Mouse (Mus musculus) midbrain, embryonic 14.5 days (tissue): ENCODE results near the gene Ap5s1. TPM values are rescaled to one million over a fixed set of nuclear protein-coding genes. Genes with fewer than 3 reads are reported as not detected.
A peak's percentile ranks its signal among the peaks of the same experiment; 100 is the strongest.

Experiments
- ATAC-seq: fragments of 200-750 bp; cut with Nextera tagmentation; 2 replicates; pipeline ENCODE4 v1.8.0; 2017; ENCODE audit warnings: moderate number of reproducible peaks, moderate library complexity; ENCODE audit not compliant: low FRiP score, low TSS enrichment
- DNase-seq: peaks from one replicate; pipeline ENCODE4 v3.0.0-alpha.2; 2015
- H3K27ac ChIP-seq: fragments of 300-500 bp; sonication (generic); replicated peaks from 2 replicates; pipeline ENCODE4 v1.5.1; 2014; ENCODE audit warnings: mild to moderate bottlenecking, low read depth, low read length, moderate library complexity
- H3K27me3 ChIP-seq: fragments of 300-500 bp; sonication (generic); 2 replicates; pipeline ENCODE4 v1.6.1; 2014; ENCODE audit warnings: low read length, control low read depth, mixed read lengths; ENCODE audit not compliant: control insufficient read depth, insufficient read depth
- H3K36me3 ChIP-seq: fragments of 300-500 bp; sonication (generic); 2 replicates; pipeline ENCODE4 v1.6.1; 2014; ENCODE audit warnings: low read length, control low read depth; ENCODE audit not compliant: control insufficient read depth, insufficient read depth
- H3K4me1 ChIP-seq: fragments of 300-500 bp; sonication (generic); 2 replicates; pipeline ENCODE4 v1.6.1; 2014; ENCODE audit warnings: mild to moderate bottlenecking, antibody characterized with exemption, low read length, control low read depth; ENCODE audit not compliant: control insufficient read depth, insufficient read depth
- H3K4me2 ChIP-seq: fragments of 300-500 bp; sonication (generic); 2 replicates; pipeline ENCODE4 v1.6.1; 2014; ENCODE audit warnings: mild to moderate bottlenecking, low read length, moderate library complexity
- H3K4me3 ChIP-seq: fragments of 300-500 bp; sonication (generic); replicated peaks from 2 replicates; pipeline ENCODE4 v1.5.1; 2014; ENCODE audit warnings: low read depth, low read length
- H3K9ac ChIP-seq: fragments of 300-500 bp; sonication (generic); replicated peaks from 2 replicates; pipeline ENCODE4 v1.6.1; 2014; ENCODE audit warnings: mild to moderate bottlenecking, low read length, moderate library complexity
- H3K9me3 ChIP-seq: fragments of 300-500 bp; sonication (generic); 2 replicates; pipeline ENCODE4 v1.6.1; 2016; ENCODE audit warnings: low read length, control low read depth, mixed read lengths; ENCODE audit not compliant: control insufficient read depth
- WGBS: fragments of 180-500 bp; shearing (Covaris S2); extraction: QIAGEN DNeasy Blood & Tissue Kit; methylation state at CpG from one replicate; pipeline ENCODE4 v1.1.7; 2014; 5-methylcytosine and 5-hydroxymethylcytosine counted together
- polyA plus RNA-seq: library from polyadenylated mRNA; unstranded; fragments of >200 nt; fragmentation: Nextera tagmentation; extraction: Ambion mirVana; gene quantifications from 2 replicates; pipeline ENCODE4 v1.2.1, GENCODE M21; 2014

Ap5s1 gene
- polyA plus RNA-seq, 1 experiment from 2014 or later = 32.5 TPM

- Histone ChIP-seq H3K9me3 (no peaks in the 10 kb centered on the region), H3K4me1 (peaks cover 36% of the 10 kb centered on the region), H3K4me2 (peak overlapping the region; percentile 17; the same call in 1 of the 2 replicates), H3K4me3 (no peak overlapping the region), H3K9ac (no peak overlapping the region; the same call in 1 of the 2 replicates), H3K27me3 (no peaks in the 10 kb centered on the region), H3K36me3 (peaks cover 24% of the 10 kb centered on the region), H3K27ac (peak overlapping the region; percentile 78)
- ATAC-seq (peak; percentile 74), DNase-seq (peak; percentile 71)
- WGBS = 4% methylated on average over 10 of the region's 10 CpGs
Measured at GRCm38 (mm10) chr2:131190344-131191004, 16.4 kb upstream of the Ap5s1 start.

GRCm38 (mm10) chr2:131191005-131191390 lies 15.9 kb upstream of the Ap5s1 start:
- Histone ChIP-seq H3K4me3 (no peak overlapping the region), H3K27ac (peak overlapping the region; percentile 78), H3K36me3 (peaks cover 24% of the 10 kb centered on the region), H3K4me1 (peaks cover 36% of the 10 kb centered on the region), H3K27me3 (no peaks in the 10 kb centered on the region), H3K9ac (no peak overlapping the region), H3K4me2 (no peak overlapping the region), H3K9me3 (no peaks in the 10 kb centered on the region)
- no peak for DNase-seq
- ATAC-seq = no peak
- WGBS = 64% methylated on average over 7 of the region's 7 CpGs

GRCm38 (mm10) chr2:131196606-131197316 lies 10.1 kb upstream of the Ap5s1 start:
- Histone ChIP-seq H3K4me3 (no peak overlapping the region), H3K27ac (no peak overlapping the region), H3K4me1 (no peaks in the 10 kb centered on the region), H3K36me3 (peaks cover 24% of the 10 kb centered on the region), H3K9me3 (no peaks in the 10 kb centered on the region), H3K4me2 (no peak overlapping the region), H3K27me3 (no peaks in the 10 kb centered on the region), H3K9ac (no peak overlapping the region)
- WGBS = 94% methylated on average over 16 of the region's 16 CpGs
- ATAC-seq (no peak), DNase-seq (no peak)

- 91% methylated on average over 2 of the region's 2 CpGs for WGBS
- Histone ChIP-seq H3K27ac (no peak overlapping the region), H3K4me1 (no peaks in the 10 kb centered on the region), H3K27me3 (no peaks in the 10 kb centered on the region), H3K4me3 (no peak overlapping the region), H3K9me3 (no peaks in the 10 kb centered on the region), H3K36me3 (no peaks in the 10 kb centered on the region), H3K9ac (no peak overlapping the region), H3K4me2 (no peak overlapping the region)
- ATAC-seq = no peak
- DNase-seq = no peak
Measured at GRCm38 (mm10) chr2:131200710-131201109, 6.2 kb upstream of the Ap5s1 start.

GRCm38 (mm10) chr2:131201262-131201661 lies 5.6 kb upstream of the Ap5s1 start:
- 92% methylated on average over 3 of the region's 3 CpGs for WGBS
- no peaks in the 10 kb centered on the region for H3K36me3 ChIP-seq

GRCm38 (mm10) chr2:131203816-131204409 lies 3.0 kb upstream of the Ap5s1 start:
- Histone ChIP-seq H3K4me3 (no peak overlapping the region), H3K4me2 (no peak overlapping the region), H3K4me1 (no peaks in the 10 kb centered on the region), H3K27me3 (no peaks in the 10 kb centered on the region), H3K9me3 (no peaks in the 10 kb centered on the region), H3K27ac (no peak overlapping the region), H3K36me3 (no peaks in the 10 kb centered on the region), H3K9ac (no peak overlapping the region)
- DNase-seq = no peak
- ATAC-seq = no peak
- 93% methylated on average over 6 of the region's 6 CpGs for WGBS

More at GRCm38 (mm10) chr2:131201262-131201661, 5.6 kb upstream of the Ap5s1 start:
- H3K9me3 ChIP-seq = no peaks in the 10 kb centered on the region
- H3K4me2 ChIP-seq = no peak overlapping the region
- no peak for DNase-seq
- no peaks in the 10 kb centered on the region for H3K4me1 ChIP-seq
- H3K4me3 ChIP-seq = no peak overlapping the region
- ATAC-seq = no peak
- no peak overlapping the region for H3K9ac ChIP-seq
- no peak overlapping the region for H3K27ac ChIP-seq
- no peaks in the 10 kb centered on the region for H3K27me3 ChIP-seq

GRCm38 (mm10) chr2:131204410-131204981 lies 2.4 kb upstream of the Ap5s1 start:
- Histone ChIP-seq H3K4me1 (no peaks in the 10 kb centered on the region), H3K27ac (no peak overlapping the region), H3K9me3 (no peaks in the 10 kb centered on the region), H3K4me3 (no peak overlapping the region), H3K27me3 (no peaks in the 10 kb centered on the region), H3K9ac (no peak overlapping the region), H3K4me2 (no peak overlapping the region), H3K36me3 (no peaks in the 10 kb centered on the region)
- ATAC-seq = no peak
- DNase-seq = peak; percentile 39
- 64% methylated on average over 7 of the region's 7 CpGs for WGBS

- no peak overlapping the region for H3K4me3 ChIP-seq
- no peak for ATAC-seq
Measured at GRCm38 (mm10) chr2:131205521-131206182, 1.2 kb upstream of the Ap5s1 start.

More at GRCm38 (mm10) chr2:131205521-131206182, 1.2 kb upstream of the Ap5s1 start:
- 91% methylated on average over 8 of the region's 8 CpGs for WGBS
- Histone ChIP-seq H3K36me3 (no peaks in the 10 kb centered on the region), H3K4me2 (no peak overlapping the region), H3K27ac (no peak overlapping the region), H3K9me3 (no peaks in the 10 kb centered on the region), H3K27me3 (no peaks in the 10 kb centered on the region), H3K9ac (no peak overlapping the region), H3K4me1 (no peaks in the 10 kb centered on the region)
- DNase-seq = no peak
